Mouse (Mus musculus): ENCODE results near the gene Adamts16. TPM values are rescaled to one million over a fixed set of nuclear protein-coding genes. Genes with fewer than 3 reads are reported as not detected.
"Not testable (repeated sequence)": the region's sequence is repeated elsewhere in the genome, so short reads cannot be mapped to it uniquely, and the experiment has no call there.

Gene Adamts16
- 1 to 10 TPM; 4.4 to 4.7 TPM for total RNA-seq (2021)

DNA sequence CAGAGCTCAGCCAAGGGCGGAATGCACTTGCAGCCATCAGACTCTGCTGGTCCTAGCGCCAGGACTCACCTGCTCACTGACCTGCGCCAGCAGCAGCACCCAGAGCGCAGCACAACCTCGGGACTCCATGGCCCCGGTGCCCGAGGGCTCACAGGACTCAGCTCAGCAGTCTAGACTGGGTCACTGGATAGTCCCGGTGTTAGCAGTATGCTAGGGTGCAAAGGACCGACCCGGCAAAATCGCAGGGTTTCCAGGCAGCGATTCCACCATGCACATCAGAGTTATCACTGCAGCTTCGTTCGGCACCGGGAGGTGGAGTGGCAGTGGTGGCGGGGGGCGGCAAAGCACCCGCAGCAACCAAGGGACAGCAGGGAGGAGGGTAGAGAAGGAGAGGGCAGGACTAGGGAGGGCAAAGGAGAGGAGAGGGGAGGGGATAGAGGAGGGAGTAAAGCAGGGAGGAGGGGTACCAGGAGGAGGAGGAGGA, at the start of gene Adamts16:
Gene Adamts16, minus strand, starts transcription at position 391 of the 484 bp plus-strand sequence.
- no peak for DNase-seq (ENCODE audit: low spot score in 2 of 2)
- intact Hi-C loops (cut with DNase I): loop anchor here (2.0 kb wide), 1 partner anchor 161 kb away; no protein-coding TSS in a partner anchor

DNA sequence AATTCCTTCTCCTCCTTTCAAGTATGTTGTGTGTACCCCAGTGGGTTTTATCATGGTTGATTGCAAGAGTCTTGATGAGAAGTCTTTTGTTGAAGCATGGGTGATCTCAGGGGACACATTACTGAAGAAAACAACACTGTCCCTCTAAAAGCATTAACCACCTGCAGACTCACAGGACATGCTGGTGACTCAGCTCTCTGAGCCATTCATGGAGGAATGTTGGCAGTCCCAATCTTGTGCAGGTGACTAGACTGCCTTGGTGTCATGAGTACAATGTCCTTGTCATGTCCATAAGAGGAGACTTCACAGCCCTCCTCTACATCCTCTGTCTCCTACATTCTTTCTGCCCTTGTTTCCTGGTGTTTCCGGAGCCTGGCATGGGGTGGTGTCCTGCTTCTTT, 45.5 kb upstream of the Adamts16 start:
- intact Hi-C loops (cut with DNase I): no loop called here

DNA sequence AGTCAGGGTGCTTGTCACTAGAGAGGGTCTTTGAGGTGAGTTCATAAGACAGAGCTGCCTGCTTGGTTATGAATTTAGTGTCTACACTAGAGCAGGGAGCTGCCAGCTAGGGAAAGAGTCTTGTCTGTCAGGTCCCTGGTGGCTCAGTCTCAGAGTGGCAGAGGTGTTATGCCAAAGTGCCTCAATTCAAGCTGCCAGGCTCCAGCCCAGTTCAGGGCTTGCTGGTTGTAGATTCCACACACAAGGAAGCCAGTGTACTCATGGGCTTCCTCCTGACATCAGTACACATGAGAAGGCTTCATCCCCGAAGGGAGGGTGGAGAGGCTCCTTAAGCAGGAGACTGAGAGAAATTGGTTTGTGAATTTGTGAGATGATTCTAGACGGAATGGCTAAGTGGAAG, 43.4 kb upstream of the Adamts16 start:
- intact Hi-C loops (cut with DNase I): no loop called here
- no peak for DNase-seq (ENCODE audit: low spot score in 2 of 2)

More for the DNA sequence above, 45.5 kb upstream of the Adamts16 start:
- no peak for DNase-seq (ENCODE audit: low spot score in 2 of 2)

DNA sequence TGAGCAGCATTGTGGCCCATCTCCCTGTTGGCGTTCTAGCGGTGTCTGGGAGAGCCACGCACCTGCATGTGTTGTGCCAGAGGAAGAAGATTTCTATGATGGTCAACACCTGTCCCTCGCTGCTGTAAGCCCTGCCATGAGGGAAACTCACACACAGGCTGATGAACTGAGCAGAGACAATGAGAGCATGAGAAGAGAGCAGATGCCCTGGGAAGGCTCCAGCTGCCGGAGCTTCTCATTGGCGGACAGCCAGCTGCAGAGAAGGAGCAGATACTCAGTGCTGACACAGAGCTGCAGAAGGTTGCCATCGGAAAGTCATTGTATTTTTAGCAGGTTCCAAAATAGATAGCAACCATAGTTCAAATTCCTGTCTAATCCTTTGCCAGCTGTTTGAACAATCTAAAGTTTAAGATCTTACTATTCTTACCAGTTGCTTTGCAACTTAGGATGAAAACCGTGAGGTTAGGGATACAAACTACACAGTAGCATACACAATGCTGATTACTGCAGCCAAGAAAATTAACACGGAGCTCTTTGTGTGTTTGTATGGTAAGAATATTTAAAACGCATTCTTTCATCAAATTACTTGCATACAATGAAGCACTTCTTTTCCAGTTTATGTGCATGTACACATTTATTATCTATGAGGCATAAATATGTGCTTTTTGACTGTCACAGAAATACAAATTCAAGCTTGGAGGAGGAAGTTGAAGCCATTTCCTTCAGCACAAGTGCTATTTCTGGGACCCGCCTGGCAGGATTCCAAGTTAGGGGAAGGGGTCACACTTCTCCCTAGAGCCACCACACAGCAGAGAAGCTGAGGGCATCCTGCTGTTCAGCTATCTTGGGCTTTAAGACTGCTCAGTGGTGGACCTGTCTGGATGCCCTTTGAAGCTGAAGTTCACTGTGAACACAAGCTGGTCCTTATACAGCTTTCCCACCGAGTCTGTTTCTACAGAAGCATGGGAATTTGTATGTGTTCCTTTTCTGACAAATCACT, 42.6 kb upstream of the Adamts16 start:
- intact Hi-C loops (cut with DNase I): no loop called here
- DNase-seq (ENCODE audit: low spot score in 2 of 2): peak; percentile 76 to 85

DNA sequence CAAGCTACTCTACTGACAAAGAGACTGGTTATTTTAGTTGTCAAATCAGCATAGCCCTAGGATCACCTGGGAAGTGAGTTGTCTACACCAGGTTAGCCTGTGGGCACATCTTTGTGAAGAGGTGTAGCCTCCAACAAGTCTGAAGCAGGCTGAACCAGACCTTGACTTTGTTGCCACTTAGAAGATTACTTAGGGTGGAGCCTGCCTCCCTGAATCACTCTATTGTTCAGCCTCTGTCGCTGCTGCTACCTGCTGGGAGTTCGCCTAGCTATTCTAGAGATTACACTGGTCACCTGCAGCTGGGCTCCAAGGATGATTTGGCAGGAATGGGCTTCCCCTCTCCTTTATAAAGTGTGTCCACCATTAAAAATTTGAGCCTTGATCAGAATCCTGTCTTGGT, 38.4 kb upstream of the Adamts16 start:
- DNase-seq (ENCODE audit: low spot score in 2 of 2); intact Hi-C loops (cut with DNase I): not testable (repeated sequence)

DNA sequence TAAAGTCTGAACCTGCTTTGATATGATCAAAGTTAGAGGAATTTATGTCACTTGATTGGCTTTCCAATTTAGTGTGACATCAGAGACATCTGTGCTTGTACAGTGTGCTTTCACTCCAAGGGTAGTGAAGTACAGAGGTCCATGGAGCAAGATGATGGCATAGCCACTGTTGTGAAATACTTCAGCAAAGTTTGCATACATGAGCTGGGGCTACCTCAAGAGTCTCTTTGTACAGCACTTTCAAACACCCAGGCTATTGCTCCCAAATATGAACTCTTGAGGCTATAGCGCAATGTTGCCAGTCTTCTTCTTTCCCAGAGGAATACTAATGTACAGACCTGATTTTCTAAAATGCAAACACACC, 35.9 kb upstream of the Adamts16 start:
- no peak for DNase-seq (ENCODE audit: low spot score in 2 of 2)
- intact Hi-C loops (cut with DNase I): no loop called here

DNA sequence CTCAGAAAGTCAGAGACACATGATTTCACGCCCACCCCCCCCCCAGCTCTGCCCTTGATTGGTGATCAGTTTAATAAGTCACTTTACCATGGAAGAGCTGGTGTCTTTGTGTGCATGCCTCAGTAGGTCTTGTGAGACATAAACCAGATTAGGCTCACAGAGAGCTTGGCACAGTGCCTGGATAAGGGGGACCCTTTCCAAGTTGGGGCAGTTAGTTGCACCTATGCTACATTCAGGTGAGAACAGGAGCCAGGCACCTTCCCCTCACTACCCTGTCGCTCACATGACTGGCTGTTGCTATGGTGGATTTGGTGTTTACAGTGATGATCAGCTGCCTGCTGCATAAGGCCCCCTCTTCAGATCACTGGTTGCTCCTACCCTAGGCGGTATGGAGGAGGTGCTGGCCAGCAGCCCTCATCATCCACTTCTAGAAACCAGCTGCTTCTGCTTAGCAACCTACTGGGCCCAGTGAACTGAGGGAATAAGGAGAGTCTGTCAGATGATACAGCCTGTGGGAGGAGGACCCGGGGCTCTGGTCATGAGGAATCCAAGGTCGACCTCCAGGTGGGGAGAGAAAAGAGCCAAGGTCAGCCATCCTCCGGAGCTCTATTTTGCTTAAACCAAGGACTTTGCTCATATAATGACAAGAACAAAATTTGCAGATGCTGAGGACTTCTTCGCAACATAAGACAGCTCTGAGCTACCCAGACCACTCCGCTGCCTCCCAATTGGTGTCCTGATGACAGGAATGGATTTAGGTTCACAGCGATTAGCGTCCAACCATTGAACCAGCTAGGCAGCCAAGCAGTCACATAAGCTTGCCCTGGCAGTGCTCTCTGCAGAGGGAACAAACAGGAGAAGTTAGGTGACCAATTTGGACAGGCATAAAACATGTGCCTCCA, 35.3 kb upstream of the Adamts16 start:
- DNase-seq (ENCODE audit: low spot score in 2 of 2): peak in 1 of 2 experiments; percentile 47
- intact Hi-C loops (cut with DNase I): no loop called here

DNA sequence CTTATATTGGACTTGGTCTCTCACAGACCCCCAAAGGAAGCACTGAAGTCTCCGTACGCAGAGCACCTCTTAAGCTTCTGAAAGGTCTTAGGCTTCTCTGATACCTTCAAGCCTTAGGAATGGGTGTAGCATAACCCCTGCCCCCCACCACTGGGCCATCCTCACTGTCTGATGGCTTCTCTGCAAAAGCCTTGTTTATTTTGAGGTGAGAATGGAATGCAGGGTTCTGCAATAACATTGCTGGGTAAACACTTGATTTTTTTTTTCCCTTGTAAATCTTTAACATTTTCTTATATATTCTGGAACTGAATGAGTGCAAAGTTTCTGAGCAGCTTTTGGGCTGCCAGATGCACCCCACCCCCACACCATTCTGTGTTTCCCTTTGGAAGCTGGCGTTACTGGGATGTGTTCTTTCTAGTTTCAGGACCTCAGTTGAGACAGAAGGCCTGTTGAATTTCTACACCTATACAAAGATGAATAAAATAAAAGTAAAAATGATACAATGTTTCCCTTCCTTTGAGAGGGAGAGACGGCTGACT, 33.9 kb upstream of the Adamts16 start:
- intact Hi-C loops (cut with DNase I): no loop called here
- DNase-seq (ENCODE audit: low spot score in 2 of 2): peak in 1 of 2 experiments; percentile 31

DNA sequence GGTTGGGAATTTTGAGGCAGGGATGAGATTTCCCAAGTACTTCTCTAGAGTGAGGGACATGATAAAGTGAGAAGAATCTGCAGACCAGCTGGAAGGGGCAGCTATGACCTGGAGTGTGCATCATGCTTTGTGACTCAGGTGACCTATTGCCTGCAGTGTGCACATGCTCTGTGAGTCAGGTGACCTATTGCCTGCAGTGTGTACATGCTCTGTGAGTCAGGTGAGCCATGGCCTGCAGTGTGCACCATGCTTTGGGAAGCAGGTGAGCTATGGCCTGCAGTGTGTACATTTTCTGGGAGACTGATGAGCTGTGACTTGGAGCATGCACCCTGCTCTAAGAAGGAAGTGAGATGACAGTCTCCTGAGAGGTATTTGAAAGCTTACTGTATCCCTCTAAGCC, 33.1 kb upstream of the Adamts16 start:
- intact Hi-C loops (cut with DNase I): no loop called here
- DNase-seq (ENCODE audit: low spot score in 2 of 2): no peak

DNA sequence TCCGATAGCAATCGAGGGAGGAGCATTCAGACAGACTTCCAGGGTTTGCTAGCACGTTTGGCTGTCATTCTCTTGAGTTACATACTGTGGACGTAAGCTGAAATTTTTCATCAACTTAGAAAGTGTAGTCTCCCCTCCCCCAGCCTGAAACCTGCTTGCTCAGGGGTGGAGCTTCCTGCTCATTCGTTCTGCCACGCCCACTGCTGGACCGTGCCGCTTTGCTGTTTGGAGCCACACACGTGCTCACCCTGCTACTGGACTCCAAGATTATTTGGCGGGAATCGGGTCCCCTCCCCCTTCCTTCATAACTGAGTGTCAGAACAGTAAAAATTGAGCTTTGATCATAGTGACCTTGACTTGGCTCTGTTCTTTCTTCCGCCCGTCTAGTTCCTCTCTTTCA, 32.2 kb upstream of the Adamts16 start:
- DNase-seq (ENCODE audit: low spot score in 2 of 2); intact Hi-C loops (cut with DNase I): not testable (repeated sequence)

DNA sequence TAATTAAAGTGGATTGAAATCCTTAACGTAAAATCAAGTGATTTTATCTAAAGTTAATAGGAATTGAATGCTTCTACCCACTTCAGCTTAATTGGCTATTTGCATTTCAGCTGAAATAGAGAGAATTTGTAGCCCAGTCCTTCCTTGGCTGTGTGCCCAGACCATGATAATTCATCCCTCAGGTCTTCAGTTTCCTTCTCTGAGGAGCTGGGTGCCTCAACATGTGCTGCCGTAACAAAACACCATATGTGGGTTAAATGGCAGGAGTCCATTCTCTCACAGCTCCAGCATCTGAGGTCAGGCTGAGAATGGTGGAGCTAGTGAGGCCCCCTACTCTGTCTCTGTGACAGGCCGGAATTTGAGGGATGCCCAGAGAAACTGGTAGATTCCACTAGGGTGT, 29.4 kb upstream of the Adamts16 start:
- no peak for DNase-seq (ENCODE audit: low spot score in 2 of 2)
- intact Hi-C loops (cut with DNase I): no loop called here

DNA sequence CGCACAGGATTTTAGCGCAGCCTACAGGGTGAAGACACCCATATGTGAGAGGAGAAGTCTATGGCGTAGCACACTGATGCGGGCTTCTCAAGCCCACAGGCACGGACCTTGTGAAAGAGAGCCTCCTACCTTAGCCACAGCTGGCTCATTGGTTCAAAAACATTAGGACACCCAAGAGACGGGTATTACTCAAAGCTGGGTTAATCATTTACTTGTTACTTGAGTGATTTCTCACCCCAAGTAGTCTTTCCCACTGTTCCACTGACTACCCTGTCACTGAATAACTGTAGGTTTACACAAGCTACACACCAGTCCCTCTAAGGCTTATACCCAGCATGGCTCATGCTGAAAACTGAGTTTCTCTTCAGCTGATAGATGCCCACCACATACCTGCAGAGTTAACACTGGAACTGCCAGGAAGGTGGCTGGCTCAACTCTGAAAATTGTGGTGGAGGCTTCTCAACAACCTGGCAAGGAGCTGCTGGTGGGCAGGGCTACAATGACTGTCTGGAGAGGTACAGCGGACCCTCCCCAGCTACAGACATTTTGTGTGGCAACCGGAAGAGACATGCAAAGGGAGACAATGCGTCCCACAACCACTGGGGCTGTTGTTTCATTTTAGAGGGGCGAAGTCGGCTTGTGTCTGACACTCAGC, 25.5 kb upstream of the Adamts16 start:
- intact Hi-C loops (cut with DNase I): no loop called here
- DNase-seq (ENCODE audit: low spot score in 2 of 2): no peak

DNA sequence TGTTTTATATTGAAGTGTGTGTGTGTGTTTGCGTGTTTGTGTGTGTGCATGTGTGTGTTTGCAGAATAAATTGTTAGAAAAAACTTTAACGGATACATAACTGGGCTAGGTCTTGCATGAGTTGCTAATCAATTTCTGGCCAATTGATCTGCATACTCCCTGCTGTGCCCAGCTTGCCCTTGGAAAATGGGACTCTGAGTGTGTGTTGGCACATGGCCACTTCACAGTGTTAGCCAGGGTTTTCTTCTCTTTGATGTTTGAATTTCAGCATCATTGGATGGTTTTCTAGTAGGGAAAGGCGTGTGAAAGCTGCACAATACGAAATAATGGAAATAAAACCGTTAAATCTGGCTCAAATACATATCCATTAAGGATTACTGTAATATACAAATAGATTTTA, 24.3 kb upstream of the Adamts16 start:
- intact Hi-C loops (cut with DNase I): no loop called here
- DNase-seq (ENCODE audit: low spot score in 2 of 2): no peak

DNA sequence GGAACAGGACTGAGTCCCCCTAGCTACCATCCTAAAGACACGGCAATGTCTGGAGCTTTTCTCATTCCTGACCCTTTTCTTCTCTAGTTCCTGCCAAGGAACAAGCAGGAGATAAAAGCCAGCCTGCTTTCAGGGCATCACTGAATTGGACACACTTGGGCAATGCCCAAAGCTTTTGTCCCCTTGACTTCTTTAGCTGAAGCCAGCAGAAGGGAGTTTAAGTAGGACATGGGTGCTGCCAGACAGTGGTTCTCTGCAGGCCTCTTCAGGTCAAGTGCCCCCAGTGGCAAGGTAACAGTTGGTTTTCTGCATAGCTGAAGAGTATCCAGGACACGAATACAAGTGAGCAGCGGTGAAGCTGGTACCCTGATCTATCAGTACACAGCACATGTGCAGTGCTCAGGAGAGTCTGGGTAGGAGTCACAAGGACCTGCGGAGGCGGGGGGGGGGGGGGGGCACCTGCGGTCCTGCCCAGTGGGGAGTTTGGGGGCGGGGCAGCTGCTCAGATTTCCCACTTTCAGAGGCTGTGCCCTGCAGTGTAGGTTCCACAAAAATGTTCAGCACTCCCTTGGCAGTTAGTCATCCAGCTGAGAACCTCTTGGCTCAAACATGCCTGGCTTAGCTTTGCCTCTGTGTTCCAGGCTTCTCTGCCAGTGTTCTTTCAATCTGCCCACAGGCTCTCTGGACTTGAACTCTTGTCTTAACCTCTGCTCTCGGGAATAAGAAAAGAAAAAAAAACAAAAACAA, 20.7 kb upstream of the Adamts16 start:
- intact Hi-C loops (cut with DNase I): no loop called here
- DNase-seq (ENCODE audit: low spot score in 2 of 2): peak in 1 of 2 experiments; percentile 21

DNA sequence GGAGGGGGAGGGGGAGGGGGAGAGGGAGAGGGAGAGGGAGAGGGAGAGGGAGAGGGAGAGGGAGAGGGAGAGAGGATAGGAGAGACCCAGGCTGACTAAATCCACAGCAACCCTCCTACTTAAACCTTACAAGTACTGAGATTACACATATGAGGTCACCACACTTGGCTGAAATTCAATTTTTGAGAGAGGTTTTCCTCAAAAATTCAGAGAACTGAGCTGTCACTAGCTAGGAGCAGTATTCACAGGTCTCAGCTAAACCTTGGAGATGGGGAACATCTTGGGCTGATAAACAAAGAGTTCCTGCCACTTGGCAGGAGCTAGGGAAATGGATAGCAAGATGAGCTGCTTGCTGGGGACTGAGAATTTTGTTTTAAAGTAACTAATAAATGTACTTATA, 12.0 kb upstream of the Adamts16 start:
- intact Hi-C loops (cut with DNase I): no loop called here
- no peak for DNase-seq (ENCODE audit: low spot score in 2 of 2)

DNA sequence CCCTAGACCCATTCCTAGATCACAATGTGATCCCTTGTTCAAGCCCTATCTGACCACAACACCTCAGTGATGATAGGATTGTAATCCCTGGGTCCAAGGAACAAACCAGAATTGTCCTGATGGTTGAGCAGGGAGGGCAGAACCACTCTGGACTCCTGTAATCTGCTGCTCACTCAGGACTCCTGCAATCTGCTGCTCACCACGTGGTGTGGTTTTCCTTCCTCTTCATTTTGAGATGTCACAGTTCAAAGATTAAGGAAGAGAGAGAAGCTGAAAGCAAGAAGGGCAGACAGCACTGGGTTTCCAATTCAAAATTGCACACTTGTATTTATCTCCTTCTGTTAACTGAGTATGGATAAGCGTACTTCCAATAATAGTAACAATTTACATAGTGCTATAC, 5.3 kb upstream of the Adamts16 start:
- intact Hi-C loops (cut with DNase I): no loop called here
- no peak for DNase-seq (ENCODE audit: low spot score in 2 of 2)

DNA sequence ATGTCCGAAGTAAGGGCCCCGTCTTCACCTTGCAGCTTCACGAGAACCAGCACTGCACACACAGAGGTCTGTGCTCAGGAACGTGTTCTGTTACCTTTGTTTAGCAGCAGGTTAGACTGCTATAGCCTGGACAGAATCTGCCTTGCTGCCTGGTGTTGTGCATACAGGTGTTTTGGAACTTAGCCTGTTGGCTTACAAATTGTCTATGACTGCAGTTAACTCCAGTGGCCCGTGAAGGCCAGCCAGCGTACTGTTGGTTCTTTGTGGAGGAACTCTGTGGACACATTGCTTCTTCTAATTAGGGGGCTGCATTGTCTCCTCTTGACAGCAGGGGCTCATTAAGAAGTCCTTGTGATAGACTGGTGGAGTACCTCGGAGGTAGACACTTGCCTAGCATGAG, 3.9 kb upstream of the Adamts16 start:
- no peak for DNase-seq (ENCODE audit: low spot score in 2 of 2)
- intact Hi-C loops (cut with DNase I): no loop called here

DNA sequence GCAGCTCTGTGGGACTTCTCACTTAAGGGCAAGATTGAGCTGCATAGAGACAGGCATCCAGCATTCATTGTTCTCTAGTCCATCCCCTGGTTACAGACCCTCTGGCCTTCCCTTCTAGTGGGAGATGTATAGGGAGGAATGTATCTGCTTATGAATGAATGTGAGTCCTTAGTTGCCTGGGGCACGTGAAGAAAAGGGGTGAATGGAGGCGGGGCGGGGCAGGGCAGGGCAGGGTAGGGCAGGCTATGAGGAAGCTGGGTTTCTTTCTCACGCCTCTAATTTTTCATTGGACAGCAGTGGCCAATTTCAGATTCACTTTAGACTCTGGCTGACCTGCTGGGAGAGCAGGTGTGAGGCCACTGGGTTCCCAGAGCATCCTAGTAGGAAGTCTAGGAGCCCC, 515 bp upstream of the Adamts16 start:
- DNase-seq (ENCODE audit: low spot score in 2 of 2): no peak
- intact Hi-C loops (cut with DNase I): no loop called here

DNA sequence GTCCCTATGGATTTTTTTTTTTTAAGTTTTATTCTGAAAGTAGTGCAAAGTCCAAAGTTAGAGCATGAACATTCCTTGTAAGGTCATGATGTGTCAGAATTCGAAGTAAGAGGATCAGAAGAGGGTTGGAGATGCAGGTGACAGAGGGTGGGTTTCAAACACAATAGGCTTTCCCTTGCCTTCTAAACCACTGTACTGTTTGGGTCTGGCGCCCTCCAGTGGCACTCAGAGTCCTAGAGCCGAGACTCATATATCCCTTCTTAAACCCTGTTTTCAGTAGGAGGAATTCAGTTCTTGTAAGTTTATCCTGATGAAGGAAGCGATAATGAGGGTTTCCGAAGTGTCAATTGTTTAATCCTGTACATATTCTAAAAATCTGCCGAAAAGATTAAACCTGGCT, 1.4 kb downstream of the Adamts16 start:
- intact Hi-C loops (cut with DNase I): loop anchor here (1.0 to 2.0 kb wide), 2 partner anchors 163 to 197 kb away; no protein-coding TSS in a partner anchor
- DNase-seq (ENCODE audit: low spot score in 2 of 2): peak; percentile 84 to 86

Data from left cerebral cortex, postnatal 25 days (tissue).